Mouse (Mus musculus) ES-Bruce4 (cell line): ENCODE measurements at regions not wholly inside any gene's neighbourhood (a gene's known extent, or its start where the extent isn't known, plus 50 kb on each side); places are given as distances from the start of the nearest gene placed in this dataset.

Experiments
- H3K27ac ChIP-seq: 2 replicates; pipeline ENCODE4 v1.5.1; 2012; ENCODE audit warnings: low read length, inconsistent platforms; ENCODE audit not compliant: insufficient read depth
- H3K27me3 ChIP-seq: 2 replicates; pipeline ENCODE4 v1.6.1; 2012; ENCODE audit warnings: mild to moderate bottlenecking, low read length, inconsistent platforms; ENCODE audit not compliant: control insufficient read depth, poor library complexity, insufficient read depth, severe bottlenecking
- H3K36me3 ChIP-seq: 2 replicates; pipeline ENCODE4 v1.6.1; 2012; ENCODE audit warnings: inconsistent platforms, mild to moderate bottlenecking, low read length, moderate library complexity; ENCODE audit not compliant: control insufficient read depth, poor library complexity, insufficient read depth, severe bottlenecking
- H3K4me1 ChIP-seq: one replicate; pipeline ENCODE4 v1.8.1; 2011; ENCODE audit warnings: low read length; ENCODE audit not compliant: control insufficient read depth, insufficient read depth
- H3K4me3 ChIP-seq: 2 replicates; pipeline ENCODE4 v1.5.1; 2011; ENCODE audit warnings: low read depth, mild to moderate bottlenecking, low read length
- H3K9ac ChIP-seq: 2 replicates; pipeline ENCODE4 v1.6.1; 2012; ENCODE audit warnings: low read depth, mild to moderate bottlenecking, inconsistent platforms; ENCODE audit not compliant: poor library complexity, severe bottlenecking
- H3K9me3 ChIP-seq: replicated peaks from 2 replicates; pipeline ENCODE4 v1.6.1; 2012; ENCODE audit warnings: mild to moderate bottlenecking, low read length, inconsistent platforms; ENCODE audit not compliant: control insufficient read depth, poor library complexity, insufficient read depth, severe bottlenecking
- CTCF ChIP-seq: IDR thresholded peaks from one replicate; pipeline ENCODE4 v1.8.1; 2011; ENCODE audit warnings: low read depth, low read length
- EP300 ChIP-seq: IDR thresholded peaks from 2 replicates; pipeline ENCODE4 v1.6.1; 2011; ENCODE audit warnings: low read depth, low read length; ENCODE audit not compliant: insufficient read depth
- POLR2A ChIP-seq: IDR thresholded peaks from one replicate; pipeline ENCODE4 v1.8.1; 2011; ENCODE audit warnings: low read length; ENCODE audit not compliant: insufficient read depth

DNA sequence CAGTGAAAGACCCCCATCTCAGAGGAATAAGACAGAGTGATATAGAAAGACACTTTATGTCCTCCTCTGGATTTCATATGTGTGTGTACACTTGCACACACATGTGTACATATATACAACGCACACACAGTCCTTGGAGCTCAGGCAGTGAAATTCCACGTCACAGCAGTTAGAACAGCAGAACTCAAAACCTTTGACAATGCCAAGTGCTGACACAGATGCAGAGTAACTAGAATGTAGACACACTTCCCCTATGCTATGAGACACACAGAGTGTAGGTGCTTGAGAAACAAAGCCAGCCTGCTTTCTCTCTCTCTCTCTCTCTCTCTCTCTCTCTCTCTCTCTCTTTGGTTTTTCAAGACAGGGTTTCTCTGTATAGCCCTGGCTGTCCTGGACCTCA lies 92.7 kb downstream of the Zfp36l2 start:
- Histone ChIP-seq H3K27me3 (no peaks in the 10 kb centered on the region), H3K9ac (no peak overlapping the region), H3K4me3 (no peak overlapping the region), H3K36me3 (no peaks in the 10 kb centered on the region), H3K27ac (no peak overlapping the region), H3K9me3 (no peaks in the 10 kb centered on the region), H3K4me1 (no peaks in the 10 kb centered on the region)
- TF ChIP-seq POLR2A = no peak
- TF ChIP-seq CTCF = no peak
- no peak for TF ChIP-seq EP300

DNA sequence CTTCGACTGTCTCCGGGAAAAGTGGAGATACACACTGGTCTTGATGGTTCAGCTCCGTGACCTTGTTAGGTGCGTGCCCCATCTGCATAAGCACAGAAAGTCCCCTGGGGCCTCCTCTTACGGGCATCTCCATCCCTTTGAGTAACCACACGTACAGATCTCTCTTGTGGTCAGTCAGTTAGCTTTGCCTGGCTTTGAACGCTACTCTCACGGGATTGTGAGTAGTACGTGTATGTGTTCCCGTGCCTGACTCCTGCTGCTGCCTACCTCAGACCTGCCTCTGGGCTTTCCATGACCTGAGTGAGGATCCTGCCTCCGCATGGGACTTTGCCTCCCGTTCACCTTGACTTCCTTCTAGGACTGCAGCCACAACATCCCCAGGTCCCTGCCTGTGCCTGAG lies 101.4 kb downstream of the Zfp36l2 start:
- no peaks in the 10 kb centered on the region for H3K36me3 ChIP-seq
- no peak overlapping the region for H3K4me3 ChIP-seq
- no peak overlapping the region for H3K27ac ChIP-seq
- H3K4me1 ChIP-seq = no peaks in the 10 kb centered on the region
- no peaks in the 10 kb centered on the region for H3K9me3 ChIP-seq
- TF ChIP-seq CTCF (no peak), POLR2A (no peak), EP300 (no peak)
- no peaks in the 10 kb centered on the region for H3K27me3 ChIP-seq
- no peak overlapping the region for H3K9ac ChIP-seq

DNA sequence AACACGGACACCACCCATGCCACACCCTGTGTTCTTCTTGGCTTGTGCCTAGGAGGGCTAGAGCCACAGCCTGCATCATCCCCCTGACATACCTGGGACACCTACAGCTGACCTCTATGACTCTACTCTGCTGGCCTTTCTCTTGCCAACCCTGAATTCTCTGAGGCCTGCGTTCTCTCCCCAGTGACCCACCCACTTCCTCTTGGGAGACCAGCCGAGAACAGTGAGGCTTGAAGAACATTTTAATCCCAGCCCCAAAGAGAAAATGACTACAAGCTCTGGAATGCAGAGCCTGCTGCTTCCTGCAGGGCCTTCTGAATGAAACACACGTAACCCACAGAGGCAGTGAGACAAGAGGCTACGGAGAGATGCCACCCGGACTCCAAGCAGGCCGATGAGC lies 102.0 kb downstream of the Zfp36l2 start:
- H3K4me1 ChIP-seq = no peaks in the 10 kb centered on the region
- no peak overlapping the region for H3K9ac ChIP-seq
- no peaks in the 10 kb centered on the region for H3K9me3 ChIP-seq
- no peak overlapping the region for H3K4me3 ChIP-seq
- TF ChIP-seq POLR2A (no peak), EP300 (no peak), CTCF (no peak)
- no peaks in the 10 kb centered on the region for H3K27me3 ChIP-seq
- no peak overlapping the region for H3K27ac ChIP-seq
- H3K36me3 ChIP-seq = no peaks in the 10 kb centered on the region

DNA sequence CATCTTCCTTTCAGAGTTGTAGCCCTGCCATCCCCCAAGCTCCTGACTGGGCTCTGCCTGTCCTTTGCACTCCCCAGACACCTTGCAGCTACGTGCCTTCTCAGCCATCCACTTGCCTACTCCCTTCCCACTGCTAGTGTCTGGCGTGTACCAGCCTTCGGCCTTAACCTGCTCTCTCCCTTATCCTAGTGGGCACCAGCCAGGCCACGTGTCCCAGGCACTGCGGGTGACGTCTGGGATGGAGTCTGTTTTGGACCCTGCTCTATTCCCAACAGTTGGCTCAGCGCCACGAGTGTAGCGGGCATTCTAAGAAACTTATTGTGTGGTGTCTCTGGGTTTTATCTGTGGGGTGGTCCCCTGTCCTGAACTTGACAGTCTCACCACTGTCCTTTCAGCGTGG lies 102.5 kb downstream of the Zfp36l2 start:
- H3K4me1 ChIP-seq = no peaks in the 10 kb centered on the region
- H3K27ac ChIP-seq = no peak overlapping the region
- H3K9me3 ChIP-seq = no peaks in the 10 kb centered on the region
- TF ChIP-seq CTCF (no peak), EP300 (no peak), POLR2A (no peak)
- no peaks in the 10 kb centered on the region for H3K27me3 ChIP-seq
- no peaks in the 10 kb centered on the region for H3K36me3 ChIP-seq
- H3K9ac ChIP-seq = no peak overlapping the region
- H3K4me3 ChIP-seq = no peak overlapping the region

DNA sequence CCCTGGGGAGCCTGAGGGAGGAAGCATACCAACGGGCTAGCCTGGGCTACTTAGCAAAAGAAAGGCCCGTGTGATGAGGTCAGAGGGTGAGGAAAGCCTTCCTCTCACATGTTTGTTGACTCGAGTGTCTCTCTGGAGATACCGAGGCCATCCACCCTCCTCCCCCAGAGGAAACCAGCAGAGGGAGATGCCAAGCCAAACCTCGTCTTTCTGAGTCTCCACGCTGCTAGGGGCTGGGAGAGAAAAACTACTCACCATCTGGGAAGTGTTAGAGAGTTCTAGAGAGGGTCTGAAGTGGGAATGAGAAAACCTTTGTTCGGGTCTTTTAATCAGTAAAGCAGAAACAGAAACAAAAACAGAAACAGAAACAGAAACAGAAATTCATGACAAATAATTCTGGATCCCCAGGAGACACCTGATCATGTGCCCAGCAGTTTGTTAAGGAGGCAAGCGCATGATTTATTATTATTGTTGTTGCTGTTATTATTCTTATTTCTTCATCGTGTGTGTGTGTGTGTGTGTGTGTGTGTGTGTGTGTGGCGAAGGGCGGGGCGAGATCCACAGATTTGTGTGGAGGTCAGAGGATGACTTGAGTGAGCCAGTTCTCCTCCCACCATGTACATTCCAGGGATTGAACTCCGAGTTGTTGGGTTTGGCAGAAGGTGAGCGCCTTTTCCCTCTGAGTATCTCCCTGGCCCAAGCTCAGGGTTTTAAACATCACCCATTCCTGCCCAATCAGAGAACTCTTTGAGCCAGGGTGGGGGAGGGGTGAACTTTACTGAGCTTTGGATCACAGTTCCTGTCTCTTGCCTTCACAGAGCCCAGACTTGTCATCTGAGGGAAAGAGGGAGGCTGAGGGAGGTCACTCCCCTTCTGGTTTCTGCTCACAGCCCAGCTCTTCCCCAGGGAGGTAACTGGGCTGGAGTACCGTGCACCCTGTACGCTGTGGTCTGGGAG lies 104.2 kb downstream of the Zfp36l2 start:
- no peaks in the 10 kb centered on the region for H3K27me3 ChIP-seq
- H3K9ac ChIP-seq = no peak overlapping the region
- TF ChIP-seq CTCF (no peak), POLR2A (no peak), EP300 (no peak)
- no peak overlapping the region for H3K27ac ChIP-seq
- H3K36me3 ChIP-seq = no peaks in the 10 kb centered on the region
- no peak overlapping the region for H3K4me3 ChIP-seq
- H3K9me3 ChIP-seq = no peaks in the 10 kb centered on the region
- H3K4me1 ChIP-seq = no peaks in the 10 kb centered on the region

DNA sequence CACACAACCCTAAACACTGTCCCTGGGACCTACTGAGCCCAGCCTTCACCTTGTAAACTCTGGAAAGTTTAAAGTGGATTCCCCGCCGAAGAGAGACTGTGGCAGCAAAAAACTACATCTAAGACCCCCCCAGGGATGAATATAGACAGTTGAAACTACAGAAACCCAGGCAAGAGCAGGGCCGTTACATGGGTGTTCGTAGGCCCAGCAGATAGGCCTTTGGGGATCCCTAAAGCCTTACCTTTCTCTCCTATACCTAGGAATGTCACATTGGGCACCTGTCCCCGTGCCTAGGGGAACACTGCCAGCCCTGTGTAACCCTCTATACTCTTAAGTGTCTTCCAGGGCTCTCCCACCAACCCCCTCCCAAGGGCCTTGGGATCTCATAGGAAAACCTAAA lies 105.2 kb downstream of the Zfp36l2 start:
- no peak overlapping the region for H3K4me3 ChIP-seq
- no peaks in the 10 kb centered on the region for H3K9me3 ChIP-seq
- H3K9ac ChIP-seq = no peak overlapping the region
- no peaks in the 10 kb centered on the region for H3K36me3 ChIP-seq
- no peaks in the 10 kb centered on the region for H3K4me1 ChIP-seq
- H3K27me3 ChIP-seq = no peaks in the 10 kb centered on the region
- TF ChIP-seq EP300 = no peak
- no peak for TF ChIP-seq POLR2A
- no peak for TF ChIP-seq CTCF
- no peak overlapping the region for H3K27ac ChIP-seq
